Mouse (Mus musculus) embryonic facial prominence, embryonic 14.5 days (tissue): ENCODE data around the gene Kcnh5. TPM values are rescaled to one million over a fixed set of nuclear protein-coding genes. Genes with fewer than 3 reads are reported as not detected.

ENCODE experiments used
- ATAC-seq: fragments of 200-750 bp; cut with Nextera tagmentation; 2 replicates; pipeline ENCODE4 v1.8.0; 2017; ENCODE audit warnings: low read depth, moderate number of reproducible peaks, moderate TSS enrichment
- DNase-seq: peaks from one replicate; pipeline ENCODE4 v3.0.0-alpha.2; 2015; ENCODE audit warnings: low spot score
- H3K27ac ChIP-seq: fragments of 300-500 bp; sonication (generic); replicated peaks from 2 replicates; pipeline ENCODE4 v1.5.1; 2014; ENCODE audit warnings: low read depth, mild to moderate bottlenecking, low read length, moderate library complexity
- H3K27me3 ChIP-seq: fragments of 300-500 bp; sonication (generic); replicated peaks from 2 replicates; pipeline ENCODE4 v1.6.1; 2014; ENCODE audit warnings: low read length; ENCODE audit not compliant: control insufficient read depth, insufficient read depth
- H3K36me3 ChIP-seq: fragments of 300-500 bp; sonication (generic); 2 replicates; pipeline ENCODE4 v1.6.1; 2014; ENCODE audit warnings: low read length, mixed read lengths; ENCODE audit not compliant: control insufficient read depth, insufficient read depth
- H3K4me1 ChIP-seq: fragments of 300-500 bp; sonication (generic); 2 replicates; pipeline ENCODE4 v1.6.1; 2014; ENCODE audit warnings: antibody characterized with exemption, low read length; ENCODE audit not compliant: control insufficient read depth, insufficient read depth
- H3K4me2 ChIP-seq: fragments of 300-500 bp; sonication (generic); 2 replicates; pipeline ENCODE4 v1.6.1; 2014; ENCODE audit warnings: low read depth, mild to moderate bottlenecking, low read length, moderate library complexity, mixed read lengths
- H3K4me3 ChIP-seq: fragments of 300-500 bp; sonication (generic); 2 replicates; pipeline ENCODE4 v1.5.1; 2014; ENCODE audit warnings: low read depth, mild to moderate bottlenecking, low read length
- H3K9ac ChIP-seq: fragments of 300-500 bp; sonication (generic); 2 replicates; pipeline ENCODE4 v1.6.1; 2014; ENCODE audit warnings: low read depth, mild to moderate bottlenecking, low read length, moderate library complexity, mixed read lengths
- H3K9me3 ChIP-seq: fragments of 300-500 bp; sonication (generic); 2 replicates; pipeline ENCODE4 v1.6.1; 2016; ENCODE audit warnings: low read length; ENCODE audit not compliant: control insufficient read depth
- WGBS: fragments of 180-500 bp; shearing (Covaris S2); extraction: QIAGEN DNeasy Blood & Tissue Kit; methylation state at CpG from one replicate; pipeline ENCODE4 v1.1.7; 2014; 5-methylcytosine and 5-hydroxymethylcytosine counted together
- polyA plus RNA-seq: library from polyadenylated mRNA; unstranded; fragments of >200 nt; fragmentation: Nextera tagmentation; extraction: Ambion mirVana; gene quantifications from 2 replicates; pipeline ENCODE4 v1.2.1, GENCODE M21; 2014

Kcnh5 gene
- polyA plus RNA-seq, 1 experiment from 2014 or later, result 0.45 TPM

DNA sequence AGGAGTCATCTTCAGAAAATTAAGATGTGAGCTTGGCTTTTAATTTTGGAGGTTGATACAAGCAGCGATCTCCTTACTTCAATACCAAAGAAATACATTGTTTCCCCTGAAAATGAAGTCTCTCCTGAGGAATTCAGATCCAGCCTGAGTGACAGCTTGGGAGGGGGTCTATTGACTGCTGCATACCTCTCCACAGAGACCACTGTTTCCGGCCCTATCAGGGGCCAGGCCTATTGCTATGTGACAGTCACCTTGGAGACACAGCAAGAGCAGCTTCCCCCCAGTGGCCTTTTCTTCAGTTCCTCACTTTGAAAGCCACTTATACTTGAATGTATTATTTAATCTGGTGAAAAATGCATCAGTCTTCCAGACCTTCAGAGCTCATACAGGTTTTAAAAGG lies 326.8 kb downstream of the Kcnh5 start:
- H3K4me1 ChIP-seq, result no peaks in the 10 kb centered on the region
- no peak overlapping the region for H3K4me2 ChIP-seq
- H3K27ac ChIP-seq, result no peak overlapping the region
- H3K36me3 ChIP-seq, result no peaks in the 10 kb centered on the region
- H3K27me3 ChIP-seq, result no peaks in the 10 kb centered on the region
- DNase-seq (no peak), ATAC-seq (no peak)
- no peak overlapping the region for H3K4me3 ChIP-seq
- H3K9ac ChIP-seq, result no peak overlapping the region
- H3K9me3 ChIP-seq, result no peaks in the 10 kb centered on the region
- WGBS, result 45% methylated on average over 2 of the region's 2 CpGs

GRCm38 (mm10) chr12:74849912-74850311 lies 327.2 kb downstream of the Kcnh5 start:
- H3K4me2 ChIP-seq, result no peak overlapping the region
- no peak for DNase-seq
- no peak overlapping the region for H3K27ac ChIP-seq
- no peak overlapping the region for H3K9ac ChIP-seq
- H3K4me1 ChIP-seq, result no peaks in the 10 kb centered on the region
- no peaks in the 10 kb centered on the region for H3K9me3 ChIP-seq
- ATAC-seq, result no peak
- H3K4me3 ChIP-seq, result no peak overlapping the region
- no peaks in the 10 kb centered on the region for H3K36me3 ChIP-seq
- H3K27me3 ChIP-seq, result no peaks in the 10 kb centered on the region
- 78% methylated on average over 4 of the region's 4 CpGs for WGBS

GRCm38 (mm10) chr12:74848611-74849347 lies 328.4 kb downstream of the Kcnh5 start:
- 71% methylated on average over 12 of the region's 12 CpGs for WGBS

More at GRCm38 (mm10) chr12:74848611-74849347, 328.4 kb downstream of the Kcnh5 start:
- peak; percentile 8 for DNase-seq
- Histone ChIP-seq H3K9me3 (no peaks in the 10 kb centered on the region), H3K4me1 (no peaks in the 10 kb centered on the region), H3K4me3 (no peak overlapping the region), H3K4me2 (no peak overlapping the region), H3K9ac (no peak overlapping the region), H3K27ac (no peak overlapping the region), H3K36me3 (no peaks in the 10 kb centered on the region), H3K27me3 (no peaks in the 10 kb centered on the region)
- no peak for ATAC-seq

Other genes with a start within 250 kb of the Kcnh5 start
- gene Rhoj, start 131.0 kb upstream of the Kcnh5 start, polyA plus RNA-seq, result 85.4 and 97.5 TPM in 2 replicates
- 0.10 and 0.33 TPM in 2 replicates for gene Gphb5, start 239.4 kb upstream of the Kcnh5 start, polyA plus RNA-seq